Mouse (Mus musculus): ENCODE measurements at regions not wholly inside any gene's neighbourhood (a gene's known extent, or its start where the extent isn't known, plus 50 kb on each side); places are given as distances from the start of the nearest gene placed in this dataset.
A peak's percentile ranks its signal among the peaks of the same experiment; 100 is the strongest.

GRCm38 (mm10) chr14:17408813-17409212 lies 251.2 kb upstream of the Thrb start:
- Histone ChIP-seq H3K4me3 (ENCODE audit: low read depth, low read length) (no peak overlapping the region), H3K27ac (ENCODE audit: low read depth) (peak overlapping the region; percentile 42; the same call in 1 of the 2 replicates), H3K27me3 (ENCODE audit: insufficient read depth, low read length) (no peaks in the 10 kb centered on the region), H3K4me1 (ENCODE audit: insufficient read depth) (peaks cover 9% of the 10 kb centered on the region; the same call in 1 of the 2 replicates), H3K9ac (no peak overlapping the region), H3K9me3 (ENCODE audit: low read depth, low read length) (no peaks in the 10 kb centered on the region), H3K4me2 (no peak overlapping the region), H3K36me3 (ENCODE audit: insufficient read depth) (no peaks in the 10 kb centered on the region)
- WGBS = 32% methylated on average over 1 of the region's 1 CpGs
- TF ChIP-seq CTCF (IDR thresholded peaks at IDR 0.05; ENCODE audit: low read depth) = no peak
- DNase-seq (peak; percentile 62), ATAC-seq (ENCODE audit: insufficient read depth) (no peak)

DNA sequence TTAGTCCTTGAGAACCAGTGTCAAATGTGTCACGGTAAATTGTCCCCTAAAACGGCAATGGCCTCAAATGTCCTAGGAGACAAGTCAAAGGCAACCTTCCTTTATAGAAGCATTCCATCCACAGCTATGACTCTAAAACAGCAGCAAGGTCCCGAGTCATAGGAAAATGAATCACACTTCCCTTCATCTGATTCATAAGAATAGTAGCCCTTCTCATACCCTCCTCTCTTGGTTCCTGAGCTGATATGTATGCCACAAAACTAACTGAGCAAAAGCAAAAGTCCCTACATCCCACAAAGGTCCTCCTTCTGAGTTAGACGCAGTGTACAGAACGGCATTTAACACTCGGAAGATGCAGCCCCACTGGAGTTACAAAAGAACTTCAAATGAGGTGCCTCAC lies 250.6 kb upstream of the Thrb start:
- Histone ChIP-seq H3K27ac (ENCODE audit: low read depth) (no peak overlapping the region), H3K36me3 (ENCODE audit: insufficient read depth) (no peaks in the 10 kb centered on the region), H3K9ac (no peak overlapping the region), H3K9me3 (ENCODE audit: low read depth, low read length) (no peaks in the 10 kb centered on the region), H3K4me3 (ENCODE audit: low read depth, low read length) (no peak overlapping the region), H3K4me1 (ENCODE audit: insufficient read depth) (peaks cover 9% of the 10 kb centered on the region; the same call in 1 of the 2 replicates), H3K4me2 (no peak overlapping the region), H3K27me3 (ENCODE audit: insufficient read depth, low read length) (no peaks in the 10 kb centered on the region)
- no peak for ATAC-seq (ENCODE audit: insufficient read depth)
- WGBS = 89% methylated on average over 6 of the region's 6 CpGs
- DNase-seq = no peak
- no peak for TF ChIP-seq CTCF (IDR thresholded peaks at IDR 0.05; ENCODE audit: low read depth)

DNA sequence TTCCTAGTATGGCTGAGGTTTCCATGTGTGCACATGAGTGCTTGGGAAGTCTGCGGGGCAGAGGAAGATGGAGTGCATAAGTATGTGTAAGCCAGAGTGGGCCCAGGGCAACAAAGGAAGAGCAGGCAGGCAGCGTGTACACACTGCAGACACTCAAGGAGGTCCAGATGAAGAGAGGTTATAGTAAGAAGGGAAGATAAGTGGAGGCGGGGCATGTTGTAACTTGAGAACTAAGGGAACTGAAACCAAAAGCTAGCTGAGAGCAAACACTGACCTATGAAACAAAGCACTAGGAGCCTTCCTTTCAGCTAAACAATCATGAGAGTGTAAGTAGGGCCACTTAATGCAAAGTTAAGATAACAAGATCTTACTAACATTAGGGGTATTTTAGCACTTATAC lies 249.3 kb upstream of the Thrb start:
- DNase-seq (peak; percentile 77), ATAC-seq (ENCODE audit: insufficient read depth) (peak; percentile 88)
- WGBS = 16% methylated on average over 3 of the region's 3 CpGs
- Histone ChIP-seq H3K4me2 (no peak overlapping the region), H3K4me1 (ENCODE audit: insufficient read depth) (peaks cover 9% of the 10 kb centered on the region; the same call in 1 of the 2 replicates), H3K27ac (ENCODE audit: low read depth) (peak overlapping the region; percentile 30; the same call in 1 of the 2 replicates), H3K9ac (no peak overlapping the region), H3K27me3 (ENCODE audit: insufficient read depth, low read length) (no peaks in the 10 kb centered on the region), H3K4me3 (ENCODE audit: low read depth, low read length) (no peak overlapping the region), H3K36me3 (ENCODE audit: insufficient read depth) (no peaks in the 10 kb centered on the region), H3K9me3 (ENCODE audit: low read depth, low read length) (no peaks in the 10 kb centered on the region)
- no peak for TF ChIP-seq CTCF (IDR thresholded peaks at IDR 0.05; ENCODE audit: low read depth)

DNA sequence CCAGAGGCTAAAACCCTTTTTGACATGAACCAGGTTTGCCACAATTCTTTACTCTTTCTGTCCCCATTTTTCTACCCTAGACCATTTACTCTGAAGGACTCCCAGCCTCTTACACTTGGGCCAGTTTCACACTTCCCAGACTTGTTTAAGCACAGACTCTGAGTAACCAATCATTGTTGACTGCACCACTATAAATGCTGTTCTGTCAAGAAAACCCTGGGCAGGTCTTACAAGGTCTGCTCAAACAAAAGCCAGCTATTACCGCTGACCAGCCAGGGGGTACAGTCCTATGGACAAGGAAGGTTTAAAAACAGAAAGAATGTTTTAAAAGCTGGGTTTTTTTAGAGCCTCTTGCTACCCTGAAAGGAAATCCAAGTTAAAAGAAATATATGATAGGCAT lies 248.8 kb upstream of the Thrb start:
- Histone ChIP-seq H3K9me3 (ENCODE audit: low read depth, low read length) (no peaks in the 10 kb centered on the region), H3K4me2 (no peak overlapping the region), H3K4me1 (ENCODE audit: insufficient read depth) (peaks cover 9% of the 10 kb centered on the region; the same call in 1 of the 2 replicates), H3K27ac (ENCODE audit: low read depth) (peak overlapping the region; percentile 30; the same call in 1 of the 2 replicates), H3K27me3 (ENCODE audit: insufficient read depth, low read length) (no peaks in the 10 kb centered on the region), H3K9ac (no peak overlapping the region), H3K36me3 (ENCODE audit: insufficient read depth) (no peaks in the 10 kb centered on the region), H3K4me3 (ENCODE audit: low read depth, low read length) (no peak overlapping the region)
- DNase-seq = no peak
- TF ChIP-seq CTCF (IDR thresholded peaks at IDR 0.05; ENCODE audit: low read depth) = no peak
- ATAC-seq (ENCODE audit: insufficient read depth) = peak; percentile 28; the same call in 1 of the 2 replicates
- WGBS = 46% methylated on average over 1 of the region's 1 CpGs

DNA sequence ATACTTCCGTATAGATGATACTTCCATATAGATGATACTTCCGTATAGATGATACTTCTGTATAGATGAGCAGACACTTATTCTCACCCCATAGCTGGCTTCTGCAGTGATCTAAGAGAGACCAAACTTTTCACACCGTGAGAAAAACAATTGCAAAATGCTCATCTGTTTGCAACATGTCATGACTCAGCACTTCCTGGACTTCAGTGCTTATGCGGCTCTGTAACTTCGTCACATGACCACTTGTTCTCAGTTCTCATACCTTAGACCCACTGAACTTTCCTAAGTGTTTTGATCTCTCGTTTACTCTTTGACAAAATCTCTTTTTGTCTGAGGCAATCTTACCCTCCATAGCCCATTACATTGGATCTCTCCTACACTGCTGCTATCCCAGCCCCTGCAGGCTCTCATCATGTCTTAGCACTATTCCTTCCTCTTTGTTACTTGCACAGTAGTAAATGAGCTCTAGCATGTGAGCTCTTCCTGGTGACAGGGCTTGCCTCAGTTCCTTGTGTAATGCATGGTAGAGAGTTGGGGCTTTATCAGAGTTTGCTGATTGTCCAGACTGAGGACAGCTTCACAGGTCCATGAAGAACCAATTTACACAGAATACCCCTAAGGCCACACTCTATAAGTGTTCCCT lies 245.7 kb upstream of the Thrb start:
- Histone ChIP-seq H3K36me3 (ENCODE audit: insufficient read depth) (no peaks in the 10 kb centered on the region), H3K9ac (no peak overlapping the region), H3K4me3 (ENCODE audit: low read depth, low read length) (no peak overlapping the region), H3K4me2 (no peak overlapping the region), H3K9me3 (ENCODE audit: low read depth, low read length) (no peaks in the 10 kb centered on the region), H3K27ac (ENCODE audit: low read depth) (no peak overlapping the region), H3K4me1 (ENCODE audit: insufficient read depth) (no peaks in the 10 kb centered on the region), H3K27me3 (ENCODE audit: insufficient read depth, low read length) (no peaks in the 10 kb centered on the region)
- no peak for TF ChIP-seq CTCF (IDR thresholded peaks at IDR 0.05; ENCODE audit: low read depth)
- ATAC-seq (ENCODE audit: insufficient read depth) = no peak
- 79% methylated on average over 6 of the region's 6 CpGs for WGBS
- no peak for DNase-seq

DNA sequence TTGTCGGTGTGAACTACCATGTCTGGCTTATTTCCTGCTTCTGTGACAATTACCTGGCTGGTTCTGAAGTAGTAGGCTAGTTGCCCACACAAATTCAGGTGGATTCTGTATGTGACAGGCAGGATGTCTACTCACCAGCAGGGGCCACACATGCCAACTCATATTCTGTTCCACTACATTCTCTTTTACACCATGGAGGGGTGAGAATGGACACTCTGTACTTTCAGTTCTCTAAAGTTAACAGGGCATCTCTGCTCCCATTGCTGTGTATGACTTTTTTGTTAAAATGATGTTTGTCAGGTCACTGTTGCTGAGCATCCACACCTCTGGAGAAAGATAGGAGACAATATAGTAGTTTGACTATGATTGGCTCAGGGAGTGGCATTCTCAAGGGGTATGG lies 232.3 kb upstream of the Thrb start:
- no peak overlapping the region for H3K9ac ChIP-seq
- H3K4me3 ChIP-seq (ENCODE audit: low read depth, low read length) = no peak overlapping the region
- H3K4me2 ChIP-seq = no peak overlapping the region
- no peak for DNase-seq
- no peaks in the 10 kb centered on the region for H3K27me3 ChIP-seq (ENCODE audit: insufficient read depth, low read length)
- WGBS = 88% methylated on average over 1 of the region's 1 CpGs
- H3K4me1 ChIP-seq (ENCODE audit: insufficient read depth) = 0 out of 2 replicates have a peak, but pooled peaks cover 3% of the 10 kb centered on the region
- H3K27ac ChIP-seq (ENCODE audit: low read depth) = no peak overlapping the region
- H3K36me3 ChIP-seq (ENCODE audit: insufficient read depth) = no peaks in the 10 kb centered on the region
- ATAC-seq (ENCODE audit: insufficient read depth) = no peak
- TF ChIP-seq CTCF (IDR thresholded peaks at IDR 0.05; ENCODE audit: low read depth) = no peak
- H3K9me3 ChIP-seq (ENCODE audit: low read depth, low read length) = no peaks in the 10 kb centered on the region

- H3K4me3 ChIP-seq (ENCODE audit: low read depth, low read length) = no peak overlapping the region
These were observed 230.9 kb upstream of the Thrb start for GRCm38 (mm10) chr14:17429157-17429556.

More at GRCm38 (mm10) chr14:17429157-17429556, 230.9 kb upstream of the Thrb start:
- Histone ChIP-seq H3K4me1 (ENCODE audit: insufficient read depth) (0 out of 2 replicates have a peak, but pooled peaks cover 3% of the 10 kb centered on the region), H3K9me3 (ENCODE audit: low read depth, low read length) (no peaks in the 10 kb centered on the region), H3K9ac (no peak overlapping the region), H3K4me2 (no peak overlapping the region), H3K27me3 (ENCODE audit: insufficient read depth, low read length) (no peaks in the 10 kb centered on the region), H3K27ac (ENCODE audit: low read depth) (no peak overlapping the region), H3K36me3 (ENCODE audit: insufficient read depth) (no peaks in the 10 kb centered on the region)
- no peak for ATAC-seq (ENCODE audit: insufficient read depth)
- no peak for TF ChIP-seq CTCF (IDR thresholded peaks at IDR 0.05; ENCODE audit: low read depth)
- no peak for DNase-seq
- 71% methylated on average over 3 of the region's 3 CpGs for WGBS

Data from lung, embryonic 14.5 days (tissue).